Comparison of ENCODE assay signal across 8 mouse cellular contexts in the genomic region with DNA sequence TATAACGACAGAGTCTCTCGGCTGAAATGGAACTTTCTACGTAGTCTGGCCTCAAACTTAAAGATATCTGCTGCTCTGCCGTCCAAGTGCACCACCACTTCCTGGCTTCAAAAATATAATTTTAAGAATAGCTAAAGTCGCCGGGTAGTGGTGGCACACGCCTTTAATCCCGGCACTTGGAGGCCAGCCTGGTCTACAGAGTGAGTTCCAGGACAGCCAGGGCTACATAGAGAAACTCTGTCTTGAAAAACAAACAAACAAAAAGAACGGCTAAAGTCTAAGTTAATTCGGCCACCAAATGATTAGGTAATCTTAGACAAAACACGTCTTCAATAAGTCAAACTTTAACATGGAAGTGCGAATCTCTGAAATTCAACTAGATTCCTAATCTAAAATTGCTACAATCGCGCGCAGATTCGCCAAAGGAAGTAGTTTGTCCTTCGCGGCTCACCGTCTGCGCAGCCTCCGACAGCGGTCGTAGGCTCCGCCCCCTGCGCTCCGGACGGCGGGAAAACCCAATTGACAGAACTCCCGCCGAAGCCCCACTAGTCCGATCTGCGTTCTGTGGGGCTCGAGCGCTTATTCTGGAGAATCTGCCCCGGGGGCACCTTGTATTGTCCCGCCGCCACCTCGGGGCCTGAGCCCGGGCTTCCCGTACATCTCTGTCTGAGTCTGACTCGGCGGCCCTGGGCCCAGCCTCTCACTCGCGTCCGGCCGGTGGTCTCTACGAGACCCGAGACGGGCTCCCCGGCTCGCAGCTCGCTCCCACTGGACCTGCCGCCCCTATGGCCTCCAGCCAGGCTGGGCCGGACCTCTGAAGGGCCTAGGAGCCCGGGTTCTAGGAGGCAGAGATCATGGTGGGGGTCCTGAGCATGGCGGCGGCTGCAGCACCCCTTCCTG. TPM values are rescaled to one million over a fixed set of nuclear protein-coding genes. Genes with fewer than 3 reads are reported as not detected.
DNase-seq lines count a peak whose midpoint lies in the region; ATAC-seq and TF ChIP-seq lines count a peak whose summit lies in the region.

A gene (plus strand): TSS at position 484 of the 900 bp plus-strand sequence.

- no peak for TF ChIP-seq POLR2A in limb, embryonic 14.5 days (IDR thresholded peaks at IDR 0.05; ENCODE audit: borderline replicate concordance, extremely low read depth, insufficient read depth, insufficient read length)

- no peaks in the 10 kb centered on the region for H3K9me3 ChIP-seq in embryonic facial prominence, embryonic 14.5 days (ENCODE audit: control insufficient read depth, low read length)
- no peaks in the 10 kb centered on the region for H3K9me3 ChIP-seq in limb, embryonic 14.5 days (ENCODE audit: control insufficient read depth, low read length)
- H3K9me3 ChIP-seq in midbrain, postnatal 0 days (ENCODE audit: low read length), result no peaks in the 10 kb centered on the region

- peak within 1 kb of the TSS; percentile 63 for H3K4me2 ChIP-seq in embryonic facial prominence, embryonic 14.5 days (ENCODE audit: low read depth, low read length)
- H3K4me2 ChIP-seq in limb, embryonic 14.5 days (replicated peaks; ENCODE audit: low read depth, low read length, severe bottlenecking), result peak within 1 kb of the TSS; percentile 53
- peak within 1 kb of the TSS; percentile 86 for H3K4me2 ChIP-seq in midbrain, postnatal 0 days (ENCODE audit: low read depth, low read length, poor library complexity, severe bottlenecking)

- peak; percentile 86 for DNase-seq in 3T3-L1 (ENCODE audit: low read depth, low spot score)
- peak; percentile 74 to 85 for DNase-seq in adrenal gland, postnatal 4 days (ENCODE audit: low spot score in 2 of 2)
- DNase-seq in embryonic facial prominence, embryonic 14.5 days (ENCODE audit: low spot score), result peak; percentile 93
- peak; percentile 87 for DNase-seq in heart, adult 8-10 months (ENCODE audit: low spot score)
- DNase-seq in kidney, adult 9 months, result peak; percentile 90
- peak; percentile 91 for DNase-seq in limb, embryonic 14.5 days (ENCODE audit: low spot score)
- DNase-seq in midbrain, postnatal 0 days (ENCODE audit: low spot score), result peak; percentile 89
- peak; percentile 88 to 90 for DNase-seq in spleen, postnatal 14 days (ENCODE audit: low spot score in 2 of 2)

- H3K4me3 ChIP-seq in embryonic facial prominence, embryonic 14.5 days (ENCODE audit: low read depth, low read length), result peak within 1 kb of the TSS; percentile 83
- H3K4me3 ChIP-seq in limb, embryonic 14.5 days (replicated peaks; ENCODE audit: low read length), result peak within 1 kb of the TSS; percentile 80
- peak within 1 kb of the TSS; percentile 61 for H3K4me3 ChIP-seq in midbrain, postnatal 0 days (ENCODE audit: low read depth, low read length)

- no peaks in the 10 kb centered on the region for H3K27me3 ChIP-seq in embryonic facial prominence, embryonic 14.5 days (replicated peaks; ENCODE audit: control insufficient read depth, insufficient read depth, low read length)
- H3K27me3 ChIP-seq in limb, embryonic 14.5 days (ENCODE audit: control insufficient read depth, insufficient read depth, low read length), result no peaks in the 10 kb centered on the region
- no peaks in the 10 kb centered on the region for H3K27me3 ChIP-seq in midbrain, postnatal 0 days (ENCODE audit: insufficient read depth, low read length)

- ATAC-seq in embryonic facial prominence, embryonic 14.5 days (ENCODE audit: low read depth), result peak; percentile 84; the same call in 1 of the 2 replicates
- ATAC-seq in limb, embryonic 14.5 days (ENCODE audit: low FRiP score, low read depth), result peak; percentile 87
- ATAC-seq in midbrain, postnatal 0 days (ENCODE audit: low FRiP score), result 0 out of 2 replicates have a peak, but pooled peaks have one; percentile 60

- TF ChIP-seq CTCF in midbrain, postnatal 0 days (IDR thresholded peaks at IDR 0.05), result no peak

- WGBS in embryonic facial prominence, embryonic 14.5 days, result 6% methylated on average over 48 of the region's 57 CpGs
- WGBS in limb, embryonic 14.5 days, result 6% methylated on average over 54 of the region's 57 CpGs
- 6% methylated on average over 57 of the region's 57 CpGs for WGBS in midbrain, postnatal 0 days

- 0 out of 2 replicates have a peak, but pooled peaks cover 5% of the 10 kb centered on the region for H3K4me1 ChIP-seq in embryonic facial prominence, embryonic 14.5 days (ENCODE audit: control insufficient read depth, insufficient read depth, low read length)
- H3K4me1 ChIP-seq in limb, embryonic 14.5 days (ENCODE audit: control insufficient read depth, insufficient read depth, low read length), result 0 out of 2 replicates have a peak, but pooled peaks cover 5% of the 10 kb centered on the region
- 0 out of 2 replicates have a peak, but pooled peaks cover 5% of the 10 kb centered on the region for H3K4me1 ChIP-seq in midbrain, postnatal 0 days (ENCODE audit: insufficient read depth, low read length)

- H3K27ac ChIP-seq in embryonic facial prominence, embryonic 14.5 days (replicated peaks; ENCODE audit: low read depth, low read length), result peak within 1 kb of the TSS; percentile 61
- no peak within 1 kb of the TSS for H3K27ac ChIP-seq in limb, embryonic 14.5 days (replicated peaks; ENCODE audit: low read depth, low read length)
- no peak within 1 kb of the TSS for H3K27ac ChIP-seq in midbrain, postnatal 0 days (ENCODE audit: low read depth, low read length)

- H3K36me3 ChIP-seq in embryonic facial prominence, embryonic 14.5 days (ENCODE audit: control insufficient read depth, insufficient read depth, low read length), result no peaks in the 10 kb centered on the region
- no peaks in the 10 kb centered on the region for H3K36me3 ChIP-seq in limb, embryonic 14.5 days (ENCODE audit: control insufficient read depth, insufficient read depth, low read length)
- H3K36me3 ChIP-seq in midbrain, postnatal 0 days (ENCODE audit: insufficient read depth, low read length), result no peaks in the 10 kb centered on the region

- H3K9ac ChIP-seq in embryonic facial prominence, embryonic 14.5 days (ENCODE audit: low read depth, low read length), result peak within 1 kb of the TSS; percentile 95
- H3K9ac ChIP-seq in limb, embryonic 14.5 days (ENCODE audit: low read depth, low read length, severe bottlenecking), result peak within 1 kb of the TSS; percentile 82
- H3K9ac ChIP-seq in midbrain, postnatal 0 days (replicated peaks; ENCODE audit: low read length, poor library complexity, severe bottlenecking), result peak within 1 kb of the TSS; percentile 56

RNA-seq across cellular contexts. Expression of the gene that starts here (rescaled TPM):
- total RNA-seq in adrenal gland, postnatal 4 days (2021), result 10 to 100 TPM; 10.1 to 10.8 TPM
- polyA plus RNA-seq in embryonic facial prominence, embryonic 14.5 days (2014; fragmentation: Nextera tagmentation; extraction: Ambion mirVana), result 9.4 and 11.2 TPM in 2 replicates
- total RNA-seq in heart, adult 8-10 months (2022), result under 1 TPM; 0.55 to 0.97 (median 0.69) TPM
- polyA plus RNA-seq in limb, embryonic 14.5 days (2012; rRNA removed), result 13.1 and 13.8 TPM in 2 replicates
- polyA plus RNA-seq in limb, embryonic 14.5 days (2014; fragmentation: Nextera tagmentation; extraction: Ambion mirVana), result 11.1 and 12.4 TPM in 2 replicates
- total RNA-seq in midbrain, postnatal 0 days (2014; rRNA removed), result 5.6 and 8.0 TPM in 2 replicates
- polyA plus RNA-seq in midbrain, postnatal 0 days (2015; fragmentation: Nextera tagmentation; extraction: Ambion mirVana), result 3.1 and 3.3 TPM in 2 replicates

Comparison
In these comparisons a context has a peak if more than half of its experiments do, and no peak if none do; other contexts are left out.
1. Peak in DNase-seq in heart, adult 8-10 months; RNA of the gene not detected or under 1 TPM.